Mouse (Mus musculus) myocyte (in vitro differentiated cells): ENCODE data around the gene Ankrd33.

Experiments
- CEBPB ChIP-seq: IDR thresholded peaks from 2 replicates; pipeline ENCODE4 v1.6.1; 2011; ENCODE audit warnings: mild to moderate bottlenecking, moderate library complexity; ENCODE audit not compliant: poor library complexity, insufficient read depth, severe bottlenecking
- E2F4 ChIP-seq: IDR thresholded peaks from one replicate; pipeline ENCODE4 v1.6.1; 2011; ENCODE audit warnings: mild to moderate bottlenecking, control low read depth, moderate library complexity; ENCODE audit not compliant: insufficient read depth
- MAX ChIP-seq: IDR thresholded peaks from one replicate; pipeline ENCODE4 v1.6.1; 2011; ENCODE audit warnings: low read depth, mild to moderate bottlenecking, control low read depth
- MYOD1 ChIP-seq, 3 experiments: IDR thresholded peaks; one replicate each; pipeline ENCODE4 v1.6.1; 2011; ENCODE audit warnings: control low read depth in 2 of 3, low read depth in 2 of 3, mild to moderate bottlenecking in 2 of 3, moderate library complexity in 1 of 3; ENCODE audit not compliant: insufficient read length in 2 of 3, control insufficient read depth in 1 of 3
- MYOG ChIP-seq, 3 experiments: IDR thresholded peaks; one replicate each; pipeline ENCODE4 v1.6.1; 2011; ENCODE audit warnings: control low read depth in 2 of 3, low read depth in 2 of 3, mild to moderate bottlenecking in 2 of 3; ENCODE audit not compliant: insufficient read length in 2 of 3, control insufficient read depth in 1 of 3, insufficient read depth in 1 of 3
- POLR2A ChIP-seq: IDR thresholded peaks from one replicate; pipeline ENCODE4 v1.6.1; 2011; ENCODE audit warnings: low read depth, mild to moderate bottlenecking, control low read depth, moderate library complexity; ENCODE audit not compliant: insufficient read length
- POLR2AphosphoS2 ChIP-seq: IDR thresholded peaks from one replicate; pipeline ENCODE4 v1.6.1; 2011; ENCODE audit warnings: low read depth, control low read depth; ENCODE audit not compliant: insufficient read length
- REST ChIP-seq: IDR thresholded peaks from one replicate; pipeline ENCODE4 v1.6.1; 2011; ENCODE audit warnings: mild to moderate bottlenecking, control low read depth, moderate library complexity; ENCODE audit not compliant: insufficient read depth, insufficient read length
- SRF ChIP-seq: IDR thresholded peaks from one replicate; pipeline ENCODE4 v1.6.1; 2011; ENCODE audit warnings: low read depth; ENCODE audit not compliant: control insufficient read depth, insufficient read length
- TCF12 ChIP-seq: IDR thresholded peaks from one replicate; pipeline ENCODE4 v1.6.1; 2011; ENCODE audit warnings: mild to moderate bottlenecking, control low read depth; ENCODE audit not compliant: poor library complexity, insufficient read depth, severe bottlenecking
- USF1 ChIP-seq: IDR thresholded peaks from one replicate; pipeline ENCODE4 v1.6.1; 2011; ENCODE audit warnings: low read depth, mild to moderate bottlenecking, control low read depth, moderate library complexity

- TF ChIP-seq POLR2A (no peak), MAX (no peak), TCF12 (no peak), MYOD1 (IDR thresholded peaks at IDR 0.05; ENCODE audit: control insufficient read depth in 1 of 3, insufficient read length in 2 of 3, low read depth in 2 of 3) (no peak), E2F4 (no peak), POLR2AphosphoS2 (no peak), USF1 (no peak), REST (no peak), CEBPB (no peak), MYOG (IDR thresholded peaks at IDR 0.05; ENCODE audit: control insufficient read depth in 1 of 3, insufficient read depth in 1 of 3, insufficient read length in 2 of 3, low read depth in 2 of 3) (no peak), SRF (no peak)
Observed at GRCm38 (mm10) chr15:101075656-101076055, 39.9 kb upstream of the Ankrd33 start.
